Mouse (Mus musculus) forebrain, embryonic 11.5 days (tissue): ENCODE results near the gene Tspan14. TPM values are rescaled to one million over a fixed set of nuclear protein-coding genes. Genes with fewer than 3 reads are reported as not detected.

Experiments
- ATAC-seq: fragments of 200-750 bp; cut with Nextera tagmentation; replicated peaks from 2 replicates; pipeline ENCODE4 v1.8.0; 2017; ENCODE audit warnings: moderate TSS enrichment; ENCODE audit not compliant: low FRiP score
- DNase-seq: peaks from one replicate; pipeline ENCODE4 v3.0.0-alpha.2; 2017; ENCODE audit warnings: low spot score
- H3K27ac ChIP-seq: fragments of 300-500 bp; sonication (generic); 2 replicates; pipeline ENCODE4 v1.5.1; 2014; ENCODE audit warnings: low read depth, low read length
- H3K27me3 ChIP-seq: fragments of 300-500 bp; sonication (generic); 2 replicates; pipeline ENCODE4 v1.6.1; 2014; ENCODE audit warnings: mild to moderate bottlenecking, low read length, mixed read lengths; ENCODE audit not compliant: control insufficient read depth, insufficient read depth
- H3K36me3 ChIP-seq: fragments of 300-500 bp; sonication (generic); 2 replicates; pipeline ENCODE4 v1.6.1; 2014; ENCODE audit warnings: mild to moderate bottlenecking, low read length, moderate library complexity, mixed read lengths; ENCODE audit not compliant: control insufficient read depth, insufficient read depth
- H3K4me1 ChIP-seq: fragments of 300-500 bp; sonication (generic); replicated peaks from 2 replicates; pipeline ENCODE4 v1.6.1; 2014; ENCODE audit warnings: low read length, mixed read lengths; ENCODE audit not compliant: control insufficient read depth, insufficient read depth
- H3K4me2 ChIP-seq: fragments of 300-500 bp; sonication (generic); 2 replicates; pipeline ENCODE4 v1.6.1; 2014; ENCODE audit warnings: low read depth, mild to moderate bottlenecking, low read length, moderate library complexity, mixed read lengths; ENCODE audit not compliant: severe bottlenecking
- H3K4me3 ChIP-seq: fragments of 300-500 bp; sonication (generic); 2 replicates; pipeline ENCODE4 v1.5.1; 2014; ENCODE audit warnings: low read depth, low read length
- H3K9ac ChIP-seq: fragments of 300-500 bp; sonication (generic); 2 replicates; pipeline ENCODE4 v1.6.1; 2014; ENCODE audit warnings: low read length
- H3K9me3 ChIP-seq: fragments of 300-500 bp; sonication (generic); 2 replicates; pipeline ENCODE4 v1.6.1; 2016; ENCODE audit warnings: low read length, mixed read lengths; ENCODE audit not compliant: control insufficient read depth
- WGBS: fragments of 180-500 bp; shearing (Covaris S2); extraction: QIAGEN DNeasy Blood & Tissue Kit; methylation state at CpG from one replicate; pipeline ENCODE4 v1.1.7; 2014; 5-methylcytosine and 5-hydroxymethylcytosine counted together
- polyA plus RNA-seq: library from polyadenylated mRNA; unstranded; fragments of >200 nt; fragmentation: Nextera tagmentation; extraction: Ambion mirVana; gene quantifications from 2 replicates; pipeline ENCODE4 v1.2.1, GENCODE M21; 2014

The Tspan14 gene
- polyA plus RNA-seq, 1 experiment from 2014 or later = 87.8 TPM

DNA sequence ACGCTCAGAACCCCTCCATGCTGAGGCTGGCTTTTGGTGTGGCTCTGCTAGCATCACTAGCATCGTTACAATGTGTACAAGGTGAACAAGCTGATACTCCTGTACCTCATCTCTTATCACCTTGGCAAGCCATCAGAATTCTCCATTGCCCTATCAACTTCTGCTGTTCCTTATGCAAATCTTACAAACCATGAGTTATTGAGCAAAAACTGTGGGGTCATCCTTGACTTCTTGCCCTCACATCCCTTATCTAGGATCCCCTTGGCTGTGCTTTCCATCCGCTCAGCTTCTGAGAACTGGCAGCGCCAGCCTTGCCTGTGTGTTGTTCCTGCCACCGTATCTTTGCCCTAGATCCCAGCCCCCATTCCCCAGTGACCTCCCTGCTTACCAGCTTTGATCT is 22.2 kb upstream of the Tspan14 start:
- Histone ChIP-seq H3K4me3 (no peak overlapping the region), H3K27ac (no peak overlapping the region), H3K4me2 (no peak overlapping the region), H3K9me3 (no peaks in the 10 kb centered on the region), H3K9ac (no peak overlapping the region), H3K4me1 (no peaks in the 10 kb centered on the region), H3K27me3 (no peaks in the 10 kb centered on the region), H3K36me3 (no peaks in the 10 kb centered on the region)
- ATAC-seq = no peak
- DNase-seq = no peak
- WGBS = 87% methylated on average over 5 of the region's 5 CpGs

DNA sequence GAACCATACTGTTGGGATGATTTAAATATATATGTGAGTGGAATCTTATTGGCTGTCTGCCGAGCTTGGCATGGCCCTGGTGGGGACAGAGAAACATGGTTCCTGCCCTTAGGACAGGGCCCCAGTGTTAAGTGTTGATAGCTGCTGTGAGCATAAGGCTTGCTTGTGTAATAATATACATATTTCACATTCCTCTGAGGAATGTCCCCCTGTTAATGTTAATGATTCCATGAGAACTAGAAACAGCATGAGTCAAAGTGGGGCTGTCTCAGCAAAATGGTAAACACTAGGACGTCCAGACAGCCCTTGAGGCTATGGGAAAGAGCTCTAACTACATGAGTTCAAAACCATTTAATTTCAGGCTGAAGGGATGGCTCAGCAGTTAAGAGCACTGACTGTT is 20.6 kb upstream of the Tspan14 start:
- no peak for ATAC-seq
- DNase-seq = no peak
- Histone ChIP-seq H3K4me2 (no peak overlapping the region), H3K4me3 (no peak overlapping the region), H3K27ac (no peak overlapping the region), H3K9me3 (no peaks in the 10 kb centered on the region), H3K4me1 (no peaks in the 10 kb centered on the region), H3K9ac (no peak overlapping the region), H3K27me3 (no peaks in the 10 kb centered on the region), H3K36me3 (no peaks in the 10 kb centered on the region)
- WGBS = 87% methylated on average over 2 of the region's 2 CpGs

DNA sequence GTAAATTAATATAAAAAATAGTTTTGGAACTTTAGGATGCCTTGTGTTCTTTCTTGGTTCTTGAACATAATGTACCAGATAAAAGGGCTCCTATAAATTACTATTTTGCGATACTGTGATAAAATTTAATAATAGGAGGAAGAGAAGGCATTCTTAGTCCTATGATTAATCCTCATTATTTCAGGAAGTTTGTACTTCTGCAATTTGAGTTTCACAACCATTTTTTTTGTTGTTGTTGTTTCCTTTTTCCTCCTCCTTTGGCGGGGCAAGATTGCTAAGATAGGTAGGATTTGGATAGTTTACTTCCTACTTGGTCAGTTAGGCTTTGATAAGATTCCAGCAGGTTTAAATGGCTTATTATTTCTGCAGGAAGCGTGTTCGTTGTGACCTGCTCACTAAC is 19.0 kb upstream of the Tspan14 start:
- no peak overlapping the region for H3K4me3 ChIP-seq
- ATAC-seq (no peak), DNase-seq (no peak)
- H3K4me1 ChIP-seq = no peaks in the 10 kb centered on the region
- H3K36me3 ChIP-seq = no peaks in the 10 kb centered on the region
- H3K27me3 ChIP-seq = no peaks in the 10 kb centered on the region
- 89% methylated on average over 4 of the region's 4 CpGs for WGBS
- no peak overlapping the region for H3K9ac ChIP-seq
- H3K27ac ChIP-seq = no peak overlapping the region
- no peaks in the 10 kb centered on the region for H3K9me3 ChIP-seq
- no peak overlapping the region for H3K4me2 ChIP-seq

DNA sequence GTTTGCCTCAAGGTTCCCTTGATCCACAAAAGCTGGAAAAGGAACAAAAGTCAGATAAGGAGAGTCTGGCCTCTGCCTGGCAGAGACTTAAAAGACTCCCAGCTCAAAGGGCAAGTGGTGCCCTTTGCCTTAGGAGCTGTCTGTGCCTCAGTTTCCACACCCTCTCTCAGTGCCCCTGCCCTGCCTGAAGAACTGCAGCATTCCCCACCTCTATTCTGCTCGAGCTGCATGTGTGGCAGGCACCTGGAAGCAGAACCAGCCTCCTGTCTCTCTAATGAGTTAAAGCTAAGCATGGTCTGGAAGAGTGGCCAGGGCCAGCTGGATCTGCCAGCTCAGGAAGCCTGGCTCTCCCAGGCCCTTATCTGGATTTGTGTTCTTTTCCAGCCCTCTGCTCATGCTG is 13.1 kb upstream of the Tspan14 start:
- no peak overlapping the region for H3K9ac ChIP-seq
- 60% methylated on average over 1 of the region's 1 CpGs for WGBS
- H3K36me3 ChIP-seq = no peaks in the 10 kb centered on the region
- H3K4me2 ChIP-seq = no peak overlapping the region
- no peak for ATAC-seq
- H3K27ac ChIP-seq = no peak overlapping the region
- no peaks in the 10 kb centered on the region for H3K9me3 ChIP-seq
- no peak for DNase-seq
- H3K27me3 ChIP-seq = no peaks in the 10 kb centered on the region
- no peaks in the 10 kb centered on the region for H3K4me1 ChIP-seq
- H3K4me3 ChIP-seq = no peak overlapping the region

DNA sequence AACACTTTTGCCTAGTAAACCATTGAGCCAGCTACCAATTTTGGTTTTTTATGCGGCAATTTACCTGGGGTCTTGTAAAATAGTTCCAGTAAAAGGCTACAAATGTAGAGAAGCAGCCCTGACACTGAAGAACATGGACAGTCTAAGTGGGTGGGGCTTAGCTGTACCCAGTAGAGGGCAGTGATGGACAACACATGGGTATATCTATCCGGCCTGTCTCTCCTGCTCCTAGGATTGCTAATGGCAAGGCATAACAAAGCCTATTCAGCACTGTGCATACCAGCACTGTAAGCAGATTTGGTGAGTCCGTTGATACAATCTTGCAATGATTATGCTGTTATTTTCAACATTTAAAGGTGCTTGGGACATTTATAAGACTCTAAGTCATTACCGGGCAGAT is 12.4 kb upstream of the Tspan14 start:
- ATAC-seq = peak; percentile 86

DNA sequence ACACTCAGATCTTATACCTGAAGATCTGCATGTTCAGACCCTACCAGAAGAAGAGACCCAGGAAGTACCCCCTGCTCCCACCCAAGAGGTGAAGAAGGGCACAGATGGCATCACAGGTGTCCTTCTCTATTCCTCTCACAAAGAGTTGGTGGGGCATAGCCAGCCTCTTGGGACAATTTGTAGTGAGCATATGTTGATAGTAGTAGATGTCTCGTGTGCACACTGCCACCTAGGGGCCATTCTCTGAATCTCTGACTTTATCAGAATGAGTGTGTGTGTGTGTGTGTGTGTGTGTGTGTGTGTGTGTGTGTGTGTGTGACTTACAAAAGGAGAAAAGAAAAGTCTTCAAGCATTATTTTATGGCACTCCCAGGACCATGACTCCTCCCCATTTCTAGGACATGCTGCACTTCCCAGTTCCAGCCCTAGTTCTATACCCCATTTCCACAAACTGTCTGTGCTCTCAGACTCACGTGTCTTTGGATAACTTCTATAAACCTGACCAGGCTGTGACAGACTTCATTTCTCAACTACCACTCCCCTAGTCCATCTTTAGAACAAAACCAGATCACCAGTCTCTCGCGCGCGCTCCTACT is 8.6 kb upstream of the Tspan14 start:
- H3K4me2 ChIP-seq = no peak overlapping the region
- ATAC-seq = peak; percentile 80
- no peak overlapping the region for H3K9ac ChIP-seq
- no peaks in the 10 kb centered on the region for H3K9me3 ChIP-seq
- H3K4me1 ChIP-seq = no peaks in the 10 kb centered on the region
- H3K4me3 ChIP-seq = no peak overlapping the region
- no peak overlapping the region for H3K27ac ChIP-seq
- H3K27me3 ChIP-seq = no peaks in the 10 kb centered on the region
- DNase-seq = peak; percentile 77
- H3K36me3 ChIP-seq = no peaks in the 10 kb centered on the region
- 70% methylated on average over 6 of the region's 6 CpGs for WGBS

More for the DNA sequence above, 12.4 kb upstream of the Tspan14 start:
- H3K4me3 ChIP-seq = no peak overlapping the region
- 45% methylated on average over 4 of the region's 4 CpGs for WGBS
- DNase-seq = no peak
- no peaks in the 10 kb centered on the region for H3K4me1 ChIP-seq
- no peak overlapping the region for H3K4me2 ChIP-seq
- H3K27ac ChIP-seq = no peak overlapping the region
- no peak overlapping the region for H3K9ac ChIP-seq
- no peaks in the 10 kb centered on the region for H3K36me3 ChIP-seq
- H3K9me3 ChIP-seq = no peaks in the 10 kb centered on the region
- no peaks in the 10 kb centered on the region for H3K27me3 ChIP-seq

DNA sequence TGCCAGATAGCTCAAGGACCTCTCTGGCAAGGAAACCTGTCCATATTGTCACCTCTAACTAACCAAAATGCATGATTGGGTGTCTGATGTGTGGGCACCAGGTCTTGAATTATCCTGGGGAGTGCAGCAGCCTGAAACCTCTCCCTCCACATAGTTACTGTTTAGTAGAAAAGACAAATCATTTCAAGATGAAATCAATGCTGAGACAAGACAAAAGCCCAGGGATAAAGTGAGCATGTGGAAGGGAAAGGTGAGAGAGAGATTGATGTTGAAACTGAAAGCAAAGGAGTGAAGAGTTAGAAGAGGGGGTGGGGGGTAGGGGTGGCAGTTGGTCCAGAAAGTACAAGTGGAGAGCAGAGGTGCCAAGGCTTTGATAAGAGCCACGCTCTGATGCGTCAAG is 1.4 kb upstream of the Tspan14 start:
- Histone ChIP-seq H3K27me3 (no peaks in the 10 kb centered on the region), H3K4me2 (no peak overlapping the region; the same call in 1 of the 2 replicates), H3K9me3 (no peaks in the 10 kb centered on the region), H3K27ac (no peak overlapping the region), H3K4me3 (no peak overlapping the region), H3K36me3 (no peaks in the 10 kb centered on the region), H3K4me1 (peaks cover 18% of the 10 kb centered on the region), H3K9ac (no peak overlapping the region; the same call in 1 of the 2 replicates)
- DNase-seq (no peak), ATAC-seq (no peak)
- 71% methylated on average over 2 of the region's 2 CpGs for WGBS

- Histone ChIP-seq H3K4me2 (peak overlapping the region; percentile 52), H3K4me3 (peak overlapping the region; percentile 87), H3K9ac (peak overlapping the region; percentile 47), H3K36me3 (no peaks in the 10 kb centered on the region), H3K4me1 (peaks cover 23% of the 10 kb centered on the region), H3K27ac (no peak overlapping the region; the same call in 1 of the 2 replicates), H3K9me3 (no peaks in the 10 kb centered on the region), H3K27me3 (no peaks in the 10 kb centered on the region)
- WGBS = 2% methylated on average over 6 of the region's 6 CpGs
- DNase-seq (peak; percentile 59), ATAC-seq (no peak)
These were observed 942 bp upstream of the Tspan14 start for GRCm38 (mm10) chr14:40967598-40967900.

DNA sequence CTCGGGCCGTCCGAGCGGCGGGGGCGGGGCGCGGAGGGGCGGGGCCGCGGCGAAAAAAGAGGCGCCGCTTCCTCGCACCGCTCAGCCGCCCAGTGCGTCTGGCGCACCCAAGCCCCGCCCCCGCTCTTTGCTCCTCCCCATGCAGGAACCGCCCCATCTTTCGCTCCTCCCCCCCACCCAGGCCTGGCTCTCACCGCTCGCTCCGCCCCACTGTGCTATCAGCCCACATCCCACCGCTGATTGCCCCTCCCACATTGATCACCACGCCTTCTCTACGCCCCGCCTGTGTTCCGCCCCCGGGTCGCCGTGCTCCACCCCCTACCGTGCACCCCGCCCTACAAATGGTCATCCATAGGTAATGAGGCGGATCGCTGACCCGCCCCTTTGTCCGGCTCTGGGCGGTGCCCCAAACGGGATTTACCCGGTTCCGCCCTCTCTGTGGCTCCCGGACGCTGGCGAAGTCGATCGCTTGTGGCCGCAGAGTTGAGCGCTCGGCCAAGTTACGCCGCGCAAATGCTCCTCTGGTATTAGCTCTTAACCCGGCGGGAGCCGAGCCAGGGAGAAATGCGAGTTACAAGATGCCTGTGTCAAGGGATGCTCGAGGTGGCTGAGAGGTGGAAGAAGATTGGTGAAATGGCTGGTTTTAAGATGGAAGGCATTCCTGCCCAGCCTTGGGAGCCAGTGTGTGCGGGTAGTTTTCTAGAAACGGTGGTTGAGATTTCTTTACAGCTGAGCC is 423 bp upstream of the Tspan14 start:
- ATAC-seq (peak; percentile 90), DNase-seq (peak; percentile 99)
- Histone ChIP-seq H3K27me3 (no peaks in the 10 kb centered on the region), H3K36me3 (no peaks in the 10 kb centered on the region), H3K9ac (peak overlapping the region; percentile 92), H3K4me3 (peak overlapping the region; percentile 87), H3K4me1 (peaks cover 27% of the 10 kb centered on the region), H3K9me3 (no peaks in the 10 kb centered on the region), H3K27ac (peak overlapping the region; percentile 53; the same call in 1 of the 2 replicates), H3K4me2 (peak overlapping the region; percentile 64)
- WGBS = under 1% methylated on average over 41 of the region's 62 CpGs
